Mouse (Mus musculus): Measurements from ENCODE around the gene Pip4k2a.

GRCm38 (mm10) chr2:18979046-18979445 lies 18.9 kb downstream of the Pip4k2a start:
- TF ChIP-seq CTCF (conservative IDR thresholded peaks at IDR 0.05 in 1 of 2, IDR thresholded peaks at IDR 0.05 in 1 of 2; ENCODE audit: low read depth in 2 of 2, low read length in 2 of 2) = no peak
- no peak for TF ChIP-seq NRF1 (IDR thresholded peaks at IDR 0.05; ENCODE audit: low read depth, low read length)
- TF ChIP-seq USF1 (IDR thresholded peaks at IDR 0.05; ENCODE audit: low read depth, low read length) = no peak
- TF ChIP-seq POLR2A (IDR thresholded peaks at IDR 0.05; ENCODE audit: low read depth, low read length) = no peak
- TF ChIP-seq ELF1 (IDR thresholded peaks at IDR 0.05; ENCODE audit: low read depth, low read length) = no peak
- no peak for TF ChIP-seq CHD2 (IDR thresholded peaks at IDR 0.05; ENCODE audit: low read length)

Data from CH12.LX (cell line).